Mouse (Mus musculus): ENCODE data around the gene Nt5m. TPM values are rescaled to one million over a fixed set of nuclear protein-coding genes. Genes with fewer than 3 reads are reported as not detected.

The Nt5m gene
- total RNA-seq, 2 experiments from 2014 or later = 21.9 to 26.9 TPM

DNA sequence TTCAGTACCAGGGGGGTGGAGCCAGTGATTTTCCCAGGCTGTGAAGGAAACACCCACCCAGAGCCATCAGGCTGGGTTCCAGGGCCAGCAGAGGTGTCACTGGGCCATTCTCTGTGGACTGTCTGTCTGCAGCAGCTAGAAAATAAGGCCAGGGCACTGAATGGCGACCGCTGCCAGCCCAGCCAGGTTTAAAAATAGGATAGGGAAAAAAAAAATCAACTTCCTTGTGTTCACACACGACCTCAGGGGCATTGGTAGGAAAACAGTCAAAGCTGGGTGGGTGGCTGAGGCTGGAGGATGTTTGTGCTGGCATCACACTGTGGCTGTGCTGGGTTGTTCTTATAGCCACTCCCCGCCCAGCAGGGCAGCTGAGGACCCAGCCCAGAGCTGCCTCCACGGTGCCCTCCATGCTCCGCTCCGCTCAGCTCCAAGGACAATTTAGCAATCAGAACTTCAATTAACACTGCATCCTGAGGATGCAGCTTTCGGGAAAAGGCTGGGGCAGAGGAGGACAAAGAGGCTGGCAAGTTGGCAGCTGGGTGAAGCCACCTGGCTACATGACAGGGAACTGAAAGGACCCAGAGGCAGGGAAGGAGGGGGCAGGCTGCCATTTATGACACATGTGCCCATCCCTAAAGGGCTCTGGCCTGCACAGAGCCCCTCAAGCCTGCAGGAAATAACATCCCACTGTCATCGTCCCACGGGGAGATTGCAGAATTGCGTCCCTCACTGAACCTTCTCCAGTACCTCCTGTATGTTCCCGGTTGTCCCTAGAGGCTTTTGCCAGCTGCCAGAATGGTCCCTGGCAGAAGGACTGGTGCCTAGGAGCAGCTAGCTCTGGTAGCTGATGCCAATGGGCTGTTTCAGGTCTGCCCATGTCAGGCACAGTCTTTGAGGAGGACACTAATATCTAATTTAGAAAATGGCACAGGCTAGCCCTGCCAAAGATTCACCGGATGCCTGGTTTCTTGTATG lies 60.8 kb downstream of the Nt5m start:
- no peak for ATAC-seq (replicated peaks; ENCODE audit: low FRiP score, low TSS enrichment, poor library complexity, severe bottlenecking)

DNA sequence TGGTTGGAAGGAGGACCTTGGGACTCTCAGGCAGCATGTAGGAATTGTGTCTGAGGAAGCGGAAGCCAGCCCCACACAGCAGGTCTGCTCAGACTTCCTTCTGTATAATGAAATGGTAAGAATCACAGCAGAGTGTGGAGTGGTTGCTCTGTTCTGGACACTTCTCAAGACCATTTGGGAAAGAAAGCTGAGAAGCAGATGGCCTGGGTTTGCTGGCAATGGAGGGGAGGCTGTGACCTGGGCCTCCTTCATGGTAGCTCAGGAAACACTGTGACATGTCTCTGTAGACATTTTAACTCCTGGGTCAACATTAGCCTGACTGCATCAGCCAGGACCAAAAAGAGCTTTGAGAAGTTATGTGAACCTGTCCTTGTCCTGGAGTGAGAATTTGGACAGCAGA lies 61.7 kb downstream of the Nt5m start:
- no peak for ATAC-seq (replicated peaks; ENCODE audit: low FRiP score, low TSS enrichment, poor library complexity, severe bottlenecking)

DNA sequence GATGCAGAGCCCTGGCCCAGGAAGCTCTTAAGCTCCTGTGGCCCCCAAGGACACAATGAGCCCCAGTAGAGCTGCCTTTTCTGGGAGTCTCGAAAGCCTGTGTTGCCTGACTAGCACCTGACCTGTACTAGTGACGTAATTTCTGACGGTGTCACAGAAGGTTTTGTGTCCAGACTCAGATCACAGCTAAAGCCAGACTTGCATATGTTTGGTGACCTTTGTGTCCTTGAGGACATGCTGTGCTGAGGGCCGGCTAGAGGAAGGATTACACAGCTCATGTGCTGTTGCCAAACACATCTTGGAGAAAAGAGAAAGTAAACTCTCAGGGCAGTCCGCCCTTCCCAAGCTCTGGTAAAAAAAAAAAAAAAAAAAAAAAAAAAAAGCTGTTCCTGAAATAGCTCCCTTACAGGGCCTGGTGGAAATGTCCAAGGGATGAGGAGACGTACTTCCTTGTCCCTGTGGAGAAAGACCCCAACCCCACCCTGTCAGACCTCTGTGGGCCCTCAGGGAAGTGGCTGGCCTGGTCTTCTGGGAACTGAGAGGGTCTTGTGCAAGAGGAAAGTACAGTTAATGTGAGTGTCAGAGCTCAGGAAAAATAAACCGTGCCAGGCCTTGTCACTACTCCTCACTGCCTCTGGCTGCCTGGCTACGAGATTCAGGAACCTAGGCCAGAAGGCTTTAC lies 62.9 kb downstream of the Nt5m start:
- ATAC-seq (replicated peaks; ENCODE audit: low FRiP score, low TSS enrichment, poor library complexity, severe bottlenecking) = no peak

DNA sequence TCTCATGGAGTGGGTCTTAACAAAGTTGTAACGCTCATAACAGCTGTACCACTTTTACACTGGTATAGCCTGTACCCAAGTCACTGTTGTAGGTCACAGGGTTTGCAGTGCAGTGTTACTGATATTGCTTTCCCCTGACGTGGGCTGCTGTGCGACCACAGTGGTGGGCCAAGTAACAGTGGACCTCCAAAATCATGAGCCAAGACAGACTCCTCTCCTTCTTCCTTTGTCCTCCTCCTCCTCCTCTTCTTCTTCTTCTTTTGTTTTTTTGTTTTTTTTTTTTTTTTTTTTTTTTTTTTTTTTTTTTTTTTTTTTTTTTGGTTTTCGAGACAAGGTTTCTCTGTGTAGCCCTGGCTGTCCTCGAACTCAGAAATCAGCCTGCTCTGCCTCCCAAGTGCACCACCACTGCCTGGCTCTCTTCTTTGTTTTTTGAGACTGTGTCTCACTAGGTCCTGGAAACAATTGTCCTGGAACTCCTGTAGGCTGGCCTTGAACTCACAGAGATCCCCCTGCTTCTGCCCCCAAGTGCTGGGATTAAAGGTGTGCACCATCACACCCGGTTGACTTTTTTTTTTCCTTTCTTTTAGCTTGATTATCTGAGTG lies 67.4 kb downstream of the Nt5m start:
- ATAC-seq (replicated peaks; ENCODE audit: low FRiP score, low TSS enrichment, poor library complexity, severe bottlenecking) = no peak

DNA sequence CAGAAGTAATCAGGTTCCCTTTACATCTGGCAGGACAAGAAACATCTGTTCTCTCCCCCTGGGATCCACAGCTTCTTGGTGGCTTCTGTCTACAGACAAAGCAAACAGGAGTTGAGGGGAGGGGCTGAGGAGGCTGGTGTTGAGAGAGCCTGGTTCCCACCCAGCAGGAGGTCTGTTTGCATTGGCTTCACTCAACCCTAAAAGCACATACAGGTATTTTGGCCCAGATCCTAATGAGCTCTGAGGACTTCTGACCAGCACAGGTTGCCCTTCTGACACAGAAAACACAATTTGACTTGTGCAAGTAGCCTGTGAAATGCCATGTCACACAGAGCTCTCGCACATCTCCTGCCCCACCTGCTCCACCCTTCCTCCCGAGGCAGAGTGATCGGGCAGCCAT lies 69.2 kb downstream of the Nt5m start:
- no peak for ATAC-seq (replicated peaks; ENCODE audit: low FRiP score, low TSS enrichment, poor library complexity, severe bottlenecking)

DNA sequence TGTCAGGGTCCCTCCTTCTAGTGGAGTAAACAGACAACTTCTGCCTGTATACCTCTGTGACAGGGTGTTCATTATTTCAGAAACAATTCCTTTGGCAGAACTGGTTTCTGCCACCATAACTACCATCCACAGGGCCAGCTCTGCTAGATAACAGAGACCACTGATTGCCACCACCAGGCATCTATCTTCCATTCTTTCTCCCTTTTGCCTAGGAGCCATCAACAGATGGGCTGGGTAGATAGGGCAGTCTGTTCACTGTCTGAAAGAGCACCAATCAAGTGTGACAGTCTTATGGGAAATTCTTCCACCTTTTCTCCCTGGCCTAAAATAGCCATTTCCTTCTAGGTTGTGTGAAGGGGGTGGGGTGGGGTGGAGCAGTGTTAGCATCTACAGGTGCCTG lies 71.3 kb downstream of the Nt5m start:
- peak; percentile 86 for ATAC-seq (replicated peaks; ENCODE audit: low FRiP score, low TSS enrichment, poor library complexity, severe bottlenecking)

DNA sequence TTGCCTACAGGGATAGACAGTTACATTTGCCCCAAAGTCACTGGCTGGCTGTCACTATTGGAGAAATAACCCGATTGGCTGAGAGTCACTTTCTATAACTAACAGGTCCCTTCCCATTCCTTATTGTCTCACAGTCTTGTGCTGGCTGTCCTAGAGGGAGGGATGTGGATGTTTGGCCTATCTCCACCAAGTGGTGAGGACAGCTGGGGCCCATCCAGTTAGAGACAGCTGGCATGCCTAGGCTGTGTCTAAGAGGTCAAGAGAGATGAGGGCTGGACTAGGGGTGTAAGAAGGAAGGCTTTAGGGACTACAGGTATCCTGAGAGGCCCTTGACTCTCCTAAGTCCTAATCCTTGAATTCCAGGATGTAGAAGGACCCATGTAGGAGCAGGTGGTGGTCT lies 72.3 kb downstream of the Nt5m start:
- ATAC-seq (replicated peaks; ENCODE audit: low FRiP score, low TSS enrichment, poor library complexity, severe bottlenecking) = no peak

DNA sequence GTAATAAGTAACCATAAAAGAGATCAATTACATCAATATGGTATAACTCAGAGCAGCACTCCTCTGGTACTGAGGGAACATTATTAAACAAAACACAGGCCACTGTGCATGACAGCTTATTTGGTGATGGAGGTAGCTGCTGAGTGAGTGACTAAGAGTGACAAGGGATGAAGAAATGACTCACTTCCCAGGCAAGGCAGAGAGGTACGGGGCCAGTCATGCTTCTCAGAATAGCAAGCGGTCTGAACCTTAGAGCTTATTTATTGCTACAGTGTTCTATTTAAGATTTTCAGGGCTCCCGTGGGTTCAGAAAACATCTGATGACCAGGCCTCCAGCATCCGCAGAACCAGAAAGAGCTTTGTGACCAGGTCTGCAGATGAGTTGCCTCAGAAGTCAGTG lies 74.5 kb downstream of the Nt5m start:
- ATAC-seq (replicated peaks; ENCODE audit: low FRiP score, low TSS enrichment, poor library complexity, severe bottlenecking) = no peak

DNA sequence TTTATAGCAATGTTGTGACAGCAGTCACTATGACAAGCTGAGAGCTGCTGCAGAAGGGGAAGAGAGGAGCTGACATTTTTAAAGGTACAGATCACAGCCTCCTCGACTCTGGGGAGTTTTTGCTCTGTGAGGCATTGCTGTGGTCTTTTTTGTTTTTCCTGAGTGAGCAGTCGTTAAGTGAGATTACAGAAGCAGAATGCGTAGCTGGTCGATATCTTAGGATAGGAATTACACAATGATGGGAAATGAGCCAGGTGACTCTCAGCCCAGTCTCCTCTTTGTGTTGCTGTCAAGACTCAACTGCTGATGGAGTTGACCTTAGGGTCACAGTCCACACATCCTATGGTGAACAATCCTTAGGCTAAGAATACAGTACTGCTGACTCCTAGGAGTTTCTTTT lies 78.8 kb downstream of the Nt5m start:
- ATAC-seq (replicated peaks; ENCODE audit: low FRiP score, low TSS enrichment, poor library complexity, severe bottlenecking) = no peak

DNA sequence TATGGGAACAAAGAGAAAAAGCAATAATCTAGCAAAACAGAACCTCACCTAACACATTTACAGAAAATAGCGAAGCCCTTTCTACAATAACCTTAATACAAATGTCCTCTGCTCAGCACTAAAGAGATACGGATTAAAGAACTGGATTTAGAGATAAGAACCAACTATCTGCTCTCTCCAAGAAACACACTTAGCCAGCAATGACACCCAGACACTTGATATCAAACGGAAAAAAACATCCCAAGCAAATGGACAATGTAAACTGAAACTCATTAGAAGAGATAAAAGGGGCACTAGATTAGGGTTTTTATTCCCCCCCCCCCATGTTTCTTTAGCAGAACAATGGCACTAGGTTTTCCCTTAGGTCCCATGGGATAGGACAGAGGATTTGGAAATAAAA lies 80.2 kb downstream of the Nt5m start:
- ATAC-seq (replicated peaks; ENCODE audit: low FRiP score, low TSS enrichment, poor library complexity, severe bottlenecking) = peak; percentile 78

DNA sequence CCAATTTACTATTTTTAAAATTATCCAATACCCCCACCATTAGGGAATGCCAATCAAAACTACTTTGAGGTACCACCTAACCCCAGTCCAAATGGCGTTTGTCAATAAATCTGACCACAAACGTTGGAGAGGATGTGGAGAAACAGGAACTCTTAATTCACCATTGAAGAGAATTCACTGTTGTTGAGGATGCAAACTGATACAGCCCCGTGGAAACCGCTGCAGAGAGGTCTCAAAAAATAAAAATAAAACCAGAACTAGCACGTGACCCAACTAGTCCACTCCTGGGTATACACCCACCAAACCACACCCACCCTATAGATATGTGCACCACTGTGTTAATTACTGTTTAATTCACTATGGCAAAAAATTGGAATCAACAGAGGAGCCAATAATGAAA lies 81.1 kb downstream of the Nt5m start:
- ATAC-seq (replicated peaks; ENCODE audit: low FRiP score, low TSS enrichment, poor library complexity, severe bottlenecking) = peak; percentile 60

DNA sequence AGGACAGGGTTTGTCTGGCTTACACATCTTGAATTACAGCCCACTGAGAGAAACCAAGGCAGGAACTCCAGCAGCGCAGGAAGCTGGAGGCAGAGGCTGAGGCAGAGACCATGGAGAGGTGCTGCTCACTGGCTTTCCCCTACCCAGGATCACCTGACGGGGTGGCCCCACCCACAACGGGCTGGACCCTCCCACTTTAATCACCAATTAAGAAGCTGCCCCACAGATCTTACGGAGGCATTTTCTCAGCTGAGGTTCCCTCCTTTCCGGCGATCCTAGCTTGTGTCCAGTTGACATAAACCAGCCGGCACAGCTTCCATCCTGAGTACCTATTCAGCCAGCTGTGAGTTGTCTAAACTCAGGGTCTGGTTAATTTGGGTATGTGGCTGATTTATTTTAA lies 82.0 kb downstream of the Nt5m start:
- ATAC-seq (replicated peaks; ENCODE audit: low FRiP score, low TSS enrichment, poor library complexity, severe bottlenecking) = peak; percentile 41; the same call in 1 of the 2 replicates

DNA sequence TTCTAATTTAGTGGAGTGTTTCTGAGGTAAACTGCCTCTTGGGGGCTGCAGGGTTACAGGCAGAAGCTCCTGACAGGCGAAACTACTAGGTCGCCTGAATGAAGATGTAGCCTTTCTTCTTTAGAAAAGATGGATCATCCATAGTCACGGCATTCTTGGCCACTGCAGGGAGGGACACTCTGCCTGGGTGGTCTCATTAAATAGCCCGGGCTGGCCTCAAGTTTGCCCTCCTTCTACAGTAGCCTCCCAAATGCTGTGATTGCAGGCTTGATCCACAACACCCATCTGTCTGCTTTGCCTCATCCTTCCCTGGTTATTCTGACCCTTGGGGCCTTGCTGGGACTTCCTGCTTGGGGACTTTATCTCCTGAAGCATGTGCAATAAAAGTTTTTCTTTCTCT lies 90.8 kb downstream of the Nt5m start:
- ATAC-seq (replicated peaks; ENCODE audit: low FRiP score, low TSS enrichment, poor library complexity, severe bottlenecking) = no peak

Other genes with a start within 250 kb of the Nt5m start
- not detected in 2 replicates for gene Olfr223, start 246.2 kb upstream of the Nt5m start, total RNA-seq (2014; fragmentation: Nextera tagmentation)
- not detected in 2 replicates for gene Olfr223, start 246.2 kb upstream of the Nt5m start, total RNA-seq (2017)
- 53.1 and 65.7 TPM in 2 replicates for gene Mprip, start 178.1 kb upstream of the Nt5m start, total RNA-seq (2014; fragmentation: Nextera tagmentation)
- gene Mprip, start 178.1 kb upstream of the Nt5m start, total RNA-seq (2017) = 71.1 and 75.5 TPM in 2 replicates
- 2.6 and 2.8 TPM in 2 replicates for gene Pld6, start 51.8 kb upstream of the Nt5m start, total RNA-seq (2014; fragmentation: Nextera tagmentation)
- gene Pld6, start 51.8 kb upstream of the Nt5m start, total RNA-seq (2017) = 1.4 and 2.1 TPM in 2 replicates
- gene Flcn, start 29.4 kb upstream of the Nt5m start, total RNA-seq (2014; fragmentation: Nextera tagmentation) = 25.4 and 31.1 TPM in 2 replicates
- 17.0 and 21.1 TPM in 2 replicates for gene Flcn, start 29.4 kb upstream of the Nt5m start, total RNA-seq (2017)
- gene Cops3, start 391 bp downstream of the Nt5m start, total RNA-seq (2014; fragmentation: Nextera tagmentation) = 171 and 212 TPM in 2 replicates
- 224 and 228 TPM in 2 replicates for gene Cops3, start 391 bp downstream of the Nt5m start, total RNA-seq (2017)
- gene Med9, start 108.8 kb downstream of the Nt5m start, total RNA-seq (2014; fragmentation: Nextera tagmentation) = 23.6 and 25.8 TPM in 2 replicates
- gene Med9, start 108.8 kb downstream of the Nt5m start, total RNA-seq (2017) = 32.9 and 33.8 TPM in 2 replicates
- gene Rasd1, start 125.5 kb downstream of the Nt5m start, total RNA-seq (2014; fragmentation: Nextera tagmentation) = 0.89 TPM in 1 of 2 replicates, not detected in the other
- 2.6 TPM in 1 of 2 replicates, not detected in the other for gene Rasd1, start 125.5 kb downstream of the Nt5m start, total RNA-seq (2017)
- 10.9 and 18.9 TPM in 2 replicates for gene Pemt, start 207.0 kb downstream of the Nt5m start, total RNA-seq (2014; fragmentation: Nextera tagmentation)
- 2.0 and 5.7 TPM in 2 replicates for gene Pemt, start 207.0 kb downstream of the Nt5m start, total RNA-seq (2017)

Measured in megakaryocyte-erythroid progenitor cell, adult 5-6 weeks (primary cell).